Mouse (Mus musculus): Measurements from ENCODE around the gene 8030411F24Rik. TPM values are rescaled to one million over a fixed set of nuclear protein-coding genes. Genes with fewer than 3 reads are reported as not detected.
"Not testable (repeated sequence)": the region's sequence is repeated elsewhere in the genome, so short reads cannot be mapped to it uniquely, and the experiment has no call there.

Gene 8030411F24Rik
- polyA plus RNA-seq (2015; fragmentation: Nextera tagmentation; extraction: Ambion mirVana), result not detected in 2 replicates

DNA sequence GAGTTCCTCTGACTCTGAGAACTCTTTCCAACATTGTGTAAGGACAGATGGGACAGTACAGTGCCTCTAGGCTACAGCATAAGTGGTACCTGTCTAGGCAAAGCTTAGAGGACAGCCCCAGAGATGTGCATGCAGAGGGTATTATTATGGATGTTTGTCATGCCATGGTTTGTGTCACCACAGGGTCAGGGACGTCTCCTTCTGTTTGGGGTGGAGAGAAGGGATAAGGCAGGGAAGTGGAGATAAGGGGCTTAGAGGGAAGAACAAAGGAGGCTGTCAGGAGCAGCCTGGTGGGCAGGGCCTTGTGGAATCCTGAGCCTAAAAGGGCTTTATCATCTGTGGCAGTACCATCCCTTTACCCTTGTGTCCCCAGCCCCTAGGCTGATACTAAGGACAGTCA is at the start of gene 8030411F24Rik:
8030411F24Rik (plus strand) TSS at position 301 of the 400 bp plus-strand sequence.
- Histone ChIP-seq H3K36me3 (no peaks in the 10 kb centered on the region), H3K9me3 (replicated peaks) (no peaks in the 10 kb centered on the region), H3K27me3 (no peaks in the 10 kb centered on the region), H3K4me2 (no peak within 1 kb of the TSS), H3K4me3 (no peak within 1 kb of the TSS), H3K9ac (no peak within 1 kb of the TSS), H3K4me1 (replicated peaks) (no peaks in the 10 kb centered on the region), H3K27ac (no peak within 1 kb of the TSS)
- no peak for ATAC-seq (replicated peaks; ENCODE audit: insufficient number of reproducible peaks, insufficient read depth, low FRiP score, low read depth)
- WGBS, result 0% methylated on average over 1 of the region's 1 CpGs

DNA sequence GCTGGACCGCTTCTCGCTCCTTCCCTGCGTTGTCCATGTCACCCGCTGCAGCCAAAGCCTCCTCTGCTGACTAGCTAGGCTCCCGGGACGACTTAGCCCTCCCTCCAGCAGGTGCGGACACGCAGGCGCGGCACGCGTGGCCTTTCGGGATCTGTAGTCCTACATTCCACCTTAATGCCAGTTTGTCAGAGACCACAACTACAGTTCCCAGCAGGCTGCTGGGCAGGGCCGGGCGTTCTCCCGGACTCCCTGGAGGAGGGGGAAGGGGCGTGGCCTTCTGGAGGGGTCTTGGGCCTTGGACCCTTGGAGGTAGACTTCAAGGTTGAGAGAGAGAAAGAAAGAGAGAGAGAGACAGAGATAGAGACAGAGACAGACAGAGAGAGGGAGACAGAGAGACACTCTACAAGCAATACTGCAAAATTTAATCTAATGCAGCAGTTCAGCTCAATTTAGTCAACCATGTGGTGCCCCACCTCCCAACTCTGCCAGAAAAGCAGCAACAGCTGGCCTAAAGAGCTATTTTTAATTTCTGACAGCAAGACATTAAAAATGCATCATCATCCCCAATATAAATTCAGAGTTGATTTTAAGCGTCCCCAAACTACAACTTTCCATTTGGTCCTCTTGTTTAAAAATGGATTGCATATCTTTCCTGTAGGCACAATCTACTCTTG is 49.3 kb upstream of the 8030411F24Rik start, which contains the start of gene Napb:
Napb (minus strand) TSS at position 141 of the 674 bp plus-strand sequence.
- Histone ChIP-seq H3K9me3 (replicated peaks) (no peaks in the 10 kb centered on the region), H3K27me3 (no peaks in the 10 kb centered on the region), H3K36me3 (no peaks in the 10 kb centered on the region), H3K27ac (peak within 1 kb of the TSS; percentile 48), H3K4me1 (replicated peaks) (peaks cover 9% of the 10 kb centered on the region), H3K9ac (peak within 1 kb of the TSS; percentile 82), H3K4me3 (peak within 1 kb of the TSS; percentile 81), H3K4me2 (peak within 1 kb of the TSS; percentile 93)
- ATAC-seq (replicated peaks; ENCODE audit: insufficient number of reproducible peaks, insufficient read depth, low FRiP score, low read depth), result peak; percentile 99
- whole genome bisulfite sequencing, result 4% methylated on average over 18 of the region's 18 CpGs

DNA sequence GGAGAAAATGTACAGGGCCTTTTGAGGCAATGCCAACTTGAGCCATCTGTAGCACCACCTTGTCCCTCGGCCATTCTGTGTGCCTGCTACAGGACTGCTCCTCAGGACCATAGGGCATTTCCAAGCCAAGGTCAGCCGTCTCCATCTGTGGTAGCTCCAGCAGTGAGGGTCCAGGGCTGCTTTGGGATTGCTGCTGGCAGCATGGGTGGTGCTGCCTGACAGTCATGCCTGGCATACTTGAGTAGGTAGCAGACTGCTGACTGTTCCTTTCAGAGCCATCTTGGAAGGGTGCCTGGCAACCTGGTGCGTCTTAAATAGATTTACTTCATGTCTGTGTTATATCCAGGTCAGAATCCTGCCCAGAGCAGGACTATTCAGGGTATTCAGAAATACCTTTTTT is 38.8 kb upstream of the 8030411F24Rik start:
- Histone ChIP-seq H3K9me3 (replicated peaks) (no peaks in the 10 kb centered on the region), H3K9ac (no peak overlapping the region), H3K27me3 (no peaks in the 10 kb centered on the region), H3K36me3 (no peaks in the 10 kb centered on the region), H3K4me2 (no peak overlapping the region), H3K4me1 (replicated peaks) (no peaks in the 10 kb centered on the region), H3K4me3 (no peak overlapping the region), H3K27ac (no peak overlapping the region)
- 65% methylated on average over 3 of the region's 3 CpGs for WGBS
- ATAC-seq (replicated peaks; ENCODE audit: insufficient number of reproducible peaks, insufficient read depth, low FRiP score, low read depth), result no peak

DNA sequence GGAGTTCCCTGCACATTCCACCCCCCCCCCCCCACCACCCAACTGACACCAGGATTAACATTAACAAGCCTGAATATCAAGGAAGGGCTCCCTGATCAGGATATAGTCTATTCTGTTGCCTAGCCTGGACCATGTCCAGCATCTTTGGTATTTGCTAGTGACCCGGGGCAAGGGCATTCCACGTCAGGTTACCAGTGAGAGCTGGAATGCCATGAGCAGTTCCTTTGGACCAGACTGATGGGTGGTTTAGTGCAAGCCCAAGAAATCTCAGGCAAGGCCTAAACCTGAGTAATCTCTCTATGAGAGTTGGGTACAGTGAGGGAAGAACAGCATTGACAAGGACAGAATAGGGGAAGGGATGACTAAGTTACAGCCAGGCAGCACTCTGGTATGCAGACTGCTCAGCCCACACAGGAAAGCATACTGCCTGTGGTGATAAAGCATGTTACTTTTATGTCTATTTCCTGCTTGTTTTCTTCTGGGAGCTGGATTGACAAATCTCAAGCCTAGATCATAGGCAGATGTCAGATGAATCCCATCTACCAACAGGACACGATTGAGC is 37.9 kb upstream of the 8030411F24Rik start:
- no peak for ATAC-seq (replicated peaks; ENCODE audit: insufficient number of reproducible peaks, insufficient read depth, low FRiP score, low read depth)
- no peak overlapping the region for H3K4me2 ChIP-seq
- no peaks in the 10 kb centered on the region for H3K4me1 ChIP-seq (replicated peaks)
- WGBS, result 51% methylated on average over 3 of the region's 3 CpGs
- no peak overlapping the region for H3K4me3 ChIP-seq
- H3K36me3 ChIP-seq, result no peaks in the 10 kb centered on the region
- H3K9ac ChIP-seq, result no peak overlapping the region
- no peaks in the 10 kb centered on the region for H3K9me3 ChIP-seq (replicated peaks)
- no peak overlapping the region for H3K27ac ChIP-seq
- H3K27me3 ChIP-seq, result no peaks in the 10 kb centered on the region

DNA sequence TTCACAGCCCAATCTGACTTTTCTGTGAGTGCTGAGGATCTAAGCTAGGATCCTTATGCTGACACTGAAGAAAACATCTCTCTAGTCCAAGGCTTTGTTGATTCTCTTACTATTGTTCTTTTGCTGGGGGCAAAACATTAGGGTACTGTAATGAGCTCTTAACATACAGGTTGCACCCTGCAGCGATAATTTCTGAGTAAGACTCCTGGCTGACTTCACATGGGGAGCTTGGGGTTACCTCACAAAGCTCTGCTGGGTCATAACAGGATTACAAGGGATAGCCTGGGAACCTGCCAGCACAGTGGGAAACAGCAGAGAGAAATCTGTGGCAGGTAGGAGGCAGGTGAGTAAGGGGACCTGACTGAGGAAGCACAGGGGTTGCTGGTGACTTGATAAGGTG is 31.8 kb upstream of the 8030411F24Rik start, which contains the start of gene Cstl1:
Cstl1 (plus strand) TSS at position 301 of the 400 bp plus-strand sequence.
- WGBS, result 70% methylated on average over 1 of the region's 1 CpGs
- no peak within 1 kb of the TSS for H3K9ac ChIP-seq
- H3K4me3 ChIP-seq, result no peak within 1 kb of the TSS
- no peak within 1 kb of the TSS for H3K27ac ChIP-seq
- H3K4me2 ChIP-seq, result no peak within 1 kb of the TSS
- H3K27me3 ChIP-seq, result peaks cover 4% of the 10 kb centered on the region; the same call in 1 of the 2 replicates
- no peaks in the 10 kb centered on the region for H3K9me3 ChIP-seq (replicated peaks)
- ATAC-seq (replicated peaks; ENCODE audit: insufficient number of reproducible peaks, insufficient read depth, low FRiP score, low read depth), result no peak
- no peaks in the 10 kb centered on the region for H3K36me3 ChIP-seq
- no peaks in the 10 kb centered on the region for H3K4me1 ChIP-seq (replicated peaks)

DNA sequence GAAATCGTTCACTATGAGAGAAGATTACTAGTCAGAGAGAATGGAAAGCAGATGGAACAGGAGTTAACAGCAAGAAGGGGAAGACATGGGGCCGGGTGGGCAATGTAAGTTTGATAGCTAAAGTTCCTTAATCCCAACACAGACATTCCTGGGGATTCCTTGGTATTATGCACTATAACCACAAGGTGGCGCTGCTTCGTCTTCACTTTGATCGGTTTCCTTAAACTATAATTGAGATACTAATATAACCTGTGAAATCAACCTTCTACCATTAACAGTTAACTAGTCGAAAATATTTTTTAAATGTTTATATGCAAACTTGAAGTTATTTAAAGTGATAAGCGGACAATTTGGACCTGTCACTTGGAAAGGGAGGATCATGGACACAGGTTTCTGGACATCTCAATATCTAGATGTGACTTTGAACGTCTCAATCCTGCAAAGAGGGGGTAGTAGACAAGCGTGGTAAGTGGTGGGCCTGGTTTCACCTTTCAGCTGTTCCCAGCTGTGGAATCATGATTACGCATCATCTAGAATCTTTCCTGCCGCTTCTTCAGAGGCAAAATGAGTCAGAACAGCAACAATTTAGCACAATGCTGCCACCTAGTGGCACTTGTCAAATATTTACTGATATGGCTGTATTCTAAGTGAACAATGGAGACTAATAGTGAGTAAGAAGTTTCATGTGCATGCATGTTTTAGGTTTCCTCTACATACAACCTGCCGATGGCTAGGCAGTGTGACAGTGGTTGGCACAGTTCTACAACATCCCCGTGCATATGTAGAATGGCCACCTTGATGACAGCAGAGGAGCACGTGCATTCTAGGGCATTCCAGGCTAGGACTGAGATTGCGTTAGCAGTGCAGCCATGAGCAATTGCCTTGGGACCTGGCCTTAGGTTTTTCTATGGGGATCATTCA is 29.7 kb upstream of the 8030411F24Rik start:
- WGBS, result 16% methylated on average over 15 of the region's 15 CpGs
- Histone ChIP-seq H3K27ac (no peak overlapping the region), H3K9me3 (replicated peaks) (no peaks in the 10 kb centered on the region), H3K27me3 (peaks cover 4% of the 10 kb centered on the region; the same call in 1 of the 2 replicates), H3K4me2 (peak overlapping the region; percentile 72), H3K9ac (no peak overlapping the region), H3K4me1 (replicated peaks) (no peaks in the 10 kb centered on the region), H3K36me3 (no peaks in the 10 kb centered on the region), H3K4me3 (peak overlapping the region; percentile 43)
- 0 out of 2 replicates have a peak, but pooled peaks have one; percentile 39 for ATAC-seq (replicated peaks; ENCODE audit: insufficient number of reproducible peaks, insufficient read depth, low FRiP score, low read depth)

DNA sequence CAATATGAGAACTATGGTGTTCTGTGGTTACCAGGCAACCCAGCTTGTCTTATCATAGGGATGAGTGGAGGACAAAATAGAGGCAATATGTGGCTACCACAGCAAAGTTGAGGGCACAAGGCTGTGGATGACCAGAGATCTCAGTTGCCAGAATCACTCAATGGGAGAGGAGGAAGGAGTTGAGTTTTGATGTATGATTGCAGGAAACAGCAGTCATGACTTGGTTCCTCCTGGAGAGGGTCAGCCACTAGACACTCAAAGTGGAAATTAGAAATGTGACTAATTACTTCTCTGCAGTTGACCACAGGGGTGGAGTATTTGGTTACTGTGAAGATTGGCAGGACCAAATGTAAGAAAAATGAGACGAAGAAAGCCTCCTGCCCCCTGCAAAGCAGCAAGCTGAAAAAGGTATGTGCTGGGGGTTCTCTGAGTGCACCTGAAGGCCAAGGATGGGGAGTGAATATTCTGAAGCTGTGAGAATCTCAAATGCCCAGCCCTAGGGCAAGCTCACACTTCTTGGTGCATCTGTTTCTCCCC is 27.4 kb upstream of the 8030411F24Rik start:
- ATAC-seq (replicated peaks; ENCODE audit: insufficient number of reproducible peaks, insufficient read depth, low FRiP score, low read depth), result no peak
- no peaks in the 10 kb centered on the region for H3K36me3 ChIP-seq
- H3K4me3 ChIP-seq, result no peak overlapping the region
- H3K4me1 ChIP-seq (replicated peaks), result no peaks in the 10 kb centered on the region
- H3K9me3 ChIP-seq (replicated peaks), result no peaks in the 10 kb centered on the region
- no peak overlapping the region for H3K4me2 ChIP-seq
- H3K27me3 ChIP-seq, result peaks cover 4% of the 10 kb centered on the region; the same call in 1 of the 2 replicates
- no peak overlapping the region for H3K9ac ChIP-seq
- 52% methylated on average over 1 of the region's 1 CpGs for WGBS
- H3K27ac ChIP-seq, result no peak overlapping the region

DNA sequence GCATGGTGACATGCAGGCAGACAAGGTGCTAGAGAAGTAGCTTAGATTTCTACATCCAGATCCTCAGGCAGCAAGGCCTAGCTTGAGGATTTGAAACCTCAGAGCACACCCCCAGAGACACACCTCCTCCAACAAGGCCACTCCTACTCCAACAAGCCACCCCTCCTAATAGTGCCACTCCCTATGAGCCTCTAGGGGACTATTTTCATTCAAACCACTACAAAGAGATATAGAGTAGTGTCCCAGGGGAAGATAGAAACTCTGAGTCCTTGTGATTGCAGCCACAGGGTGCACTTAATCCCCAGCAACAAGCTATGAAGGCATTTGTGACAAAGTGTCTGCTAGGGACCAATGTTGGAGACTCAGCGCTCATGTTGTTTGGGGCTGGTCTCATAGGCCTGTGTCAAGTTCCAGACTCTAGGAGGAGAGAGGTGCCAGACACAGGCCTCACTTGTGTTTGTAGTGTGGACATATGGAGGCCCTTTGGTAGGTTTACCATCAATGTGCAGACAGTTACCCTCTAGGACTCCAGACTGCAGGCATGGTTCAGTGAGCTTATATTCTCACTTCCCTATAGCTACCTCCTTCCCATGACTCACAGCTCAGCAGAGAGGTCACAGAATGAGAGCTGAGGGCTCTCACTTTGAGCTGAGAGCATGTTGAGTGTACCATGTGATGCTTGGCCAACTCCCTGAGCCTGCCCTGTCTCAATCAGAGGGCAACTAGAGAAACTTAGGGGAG is 18.0 kb upstream of the 8030411F24Rik start:
- H3K4me3 ChIP-seq, result no peak overlapping the region
- H3K27ac ChIP-seq, result no peak overlapping the region
- no peak overlapping the region for H3K4me2 ChIP-seq
- no peaks in the 10 kb centered on the region for H3K27me3 ChIP-seq
- no peak for ATAC-seq (replicated peaks; ENCODE audit: insufficient number of reproducible peaks, insufficient read depth, low FRiP score, low read depth)
- WGBS, result 100% methylated on average over 1 of the region's 1 CpGs
- H3K9ac ChIP-seq, result no peak overlapping the region
- no peaks in the 10 kb centered on the region for H3K36me3 ChIP-seq
- no peaks in the 10 kb centered on the region for H3K4me1 ChIP-seq (replicated peaks)
- no peaks in the 10 kb centered on the region for H3K9me3 ChIP-seq (replicated peaks)

DNA sequence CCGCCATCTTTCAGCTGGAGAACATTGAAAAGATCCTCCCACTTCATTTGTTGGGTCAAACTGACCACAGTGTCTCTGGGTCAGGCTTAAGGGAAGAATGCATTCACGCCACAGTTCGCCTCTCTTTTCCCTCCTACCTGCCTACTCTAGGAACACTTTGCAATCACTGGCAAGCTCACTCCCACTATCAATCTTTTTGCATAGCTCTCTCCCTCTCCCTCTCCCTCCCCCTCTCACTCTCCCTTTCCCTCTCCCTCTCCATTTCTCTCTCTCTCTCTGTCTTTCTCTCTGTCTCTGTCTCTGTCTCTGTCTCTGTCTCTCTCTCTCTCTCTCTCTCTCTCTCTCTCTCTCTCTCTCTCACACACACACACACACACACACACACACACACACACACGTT is 10.4 kb upstream of the 8030411F24Rik start, which contains the start of gene Cst11:
Cst11 (minus strand) TSS at position 101 of the 400 bp plus-strand sequence.
- not testable (repeated sequence) for H3K36me3 ChIP-seq; H3K4me2 ChIP-seq; H3K27me3 ChIP-seq; H3K4me3 ChIP-seq; H3K4me1 ChIP-seq (replicated peaks); ATAC-seq (replicated peaks; ENCODE audit: insufficient number of reproducible peaks, insufficient read depth, low FRiP score, low read depth); H3K9ac ChIP-seq; H3K9me3 ChIP-seq (replicated peaks); H3K27ac ChIP-seq
- WGBS, result 71% methylated on average over 4 of the region's 4 CpGs

DNA sequence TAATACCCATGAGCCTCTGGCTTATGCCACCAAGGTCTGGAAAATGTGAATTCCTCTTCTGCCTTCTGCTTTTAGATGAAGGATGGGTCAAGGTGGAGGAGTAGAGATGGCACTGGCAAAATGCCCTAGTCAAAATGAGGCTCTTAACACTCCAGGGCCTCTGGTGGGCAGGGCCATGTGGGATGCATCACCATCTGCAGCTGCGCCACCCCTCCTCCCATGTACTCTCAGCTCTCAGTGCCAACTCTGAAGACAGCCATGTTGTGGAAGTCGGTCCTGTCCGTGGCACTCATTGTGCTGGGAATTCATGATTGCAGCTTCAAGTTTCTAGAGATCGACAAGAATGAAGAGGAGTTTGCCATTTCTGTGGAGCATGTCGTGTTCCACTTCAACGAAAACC is 7.3 kb downstream of the 8030411F24Rik start, which contains the start of gene Cst12:
Cst12 (plus strand) TSS at position 220 of the 400 bp plus-strand sequence.
- Histone ChIP-seq H3K4me1 (replicated peaks) (no peaks in the 10 kb centered on the region), H3K27me3 (no peaks in the 10 kb centered on the region), H3K36me3 (no peaks in the 10 kb centered on the region), H3K27ac (no peak within 1 kb of the TSS), H3K4me2 (no peak within 1 kb of the TSS), H3K4me3 (no peak within 1 kb of the TSS), H3K9me3 (replicated peaks) (no peaks in the 10 kb centered on the region), H3K9ac (no peak within 1 kb of the TSS)
- ATAC-seq (replicated peaks; ENCODE audit: insufficient number of reproducible peaks, insufficient read depth, low FRiP score, low read depth), result no peak
- WGBS, result 81% methylated on average over 6 of the region's 6 CpGs

All from heart, embryonic 15.5 days (tissue).